Mouse (Mus musculus) thymus, adult 2 months (tissue): ENCODE data around the gene Ptgfrn.

ENCODE experiments used
- CTCF ChIP-seq: fragments of 200-500 bp; IDR thresholded peaks from 2 replicates; pipeline ENCODE4 v1.5.1; 2012; ENCODE audit warnings: mild to moderate bottlenecking, control low read depth, low read length, moderate library complexity, borderline replicate concordance; ENCODE audit not compliant: control insufficient read depth, poor library complexity, insufficient read depth; ENCODE audit errors: extremely low read depth
- POLR2A ChIP-seq: fragments of 200-500 bp; IDR thresholded peaks from 2 replicates; pipeline ENCODE4 v1.6.1; 2012; ENCODE audit warnings: mild to moderate bottlenecking, low read length, control low read depth, moderate library complexity; ENCODE audit not compliant: control insufficient read depth, poor library complexity, insufficient read depth; ENCODE audit errors: extremely low read depth

DNA sequence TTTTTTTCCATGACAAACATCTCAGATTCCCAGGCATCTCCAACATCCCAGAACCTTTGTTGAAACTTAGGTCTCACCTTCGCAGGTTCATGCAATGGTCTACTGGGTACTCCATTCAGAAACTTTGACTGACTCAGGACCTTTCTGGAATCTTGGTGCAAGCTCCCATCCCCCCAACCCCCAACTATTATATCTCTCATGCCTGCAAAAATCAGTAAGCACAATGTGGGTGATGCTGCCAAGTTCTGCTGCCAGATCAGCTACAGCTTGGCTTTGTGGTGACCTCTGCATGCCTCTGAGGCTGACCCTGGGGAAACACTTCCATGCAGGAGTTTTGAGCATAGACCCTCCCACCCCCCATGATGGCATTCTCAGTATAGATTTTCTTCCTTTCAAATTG, 44.0 kb upstream of the Ptgfrn start:
- TF ChIP-seq POLR2A (no peak), CTCF (no peak)
